Comparison of ENCODE assay signal across 8 mouse cellular contexts in genomic region chr8:71570291-71570954, GRCm38 (mm10). TPM values are rescaled to one million over a fixed set of nuclear protein-coding genes. Genes with fewer than 3 reads are reported as not detected.
DNase-seq lines count a peak whose midpoint lies in the region; ATAC-seq lines count a peak whose summit lies in the region.

No protein-coding gene starts in this region.

- H3K4me2 ChIP-seq in intestine, embryonic 16.5 days (ENCODE audit: low read depth, low read length), result peak overlapping the region; percentile 94

- H3K27ac ChIP-seq in embryonic facial prominence, embryonic 10.5 days (replicated peaks), result peak overlapping the region; percentile 79
- peak overlapping the region; percentile 76 for H3K27ac ChIP-seq in intestine, embryonic 16.5 days (ENCODE audit: low read length)

- H3K9me3 ChIP-seq in embryonic facial prominence, embryonic 10.5 days, result no peaks in the 10 kb centered on the region
- H3K9me3 ChIP-seq in intestine, embryonic 16.5 days (ENCODE audit: control insufficient read depth, low read length), result no peaks in the 10 kb centered on the region

- intact Hi-C loops in left cerebral cortex, postnatal 25 days (cut with DNase I), result no loop called here

- DNase-seq in adrenal gland, adult 18-20 months (ENCODE audit: low spot score in 2 of 2), result peak; percentile 84 to 85
- DNase-seq in embryonic facial prominence, embryonic 10.5 days (ENCODE audit: low spot score), result peak; percentile 94
- peak; percentile 60 to 87 for DNase-seq in gastrocnemius, postnatal 4 days (ENCODE audit: low spot score in 2 of 2)
- DNase-seq in left cerebral cortex, postnatal 25 days (ENCODE audit: low spot score in 2 of 2), result peak; percentile 96 to 99
- peak; percentile 93 for DNase-seq in mesoderm, embryonic 11.5 days (ENCODE audit: low read depth, low spot score)
- DNase-seq in right cerebral cortex, postnatal 36 days (ENCODE audit: low spot score in 2 of 2), result peak; percentile 97 to 98
- peak; percentile 96 for DNase-seq in yolk sac, embryonic 10.5 days (ENCODE audit: low spot score)

- peak; percentile 90 for ATAC-seq in intestine, embryonic 16.5 days

- H3K27me3 ChIP-seq in embryonic facial prominence, embryonic 10.5 days (replicated peaks; ENCODE audit: low read depth, poor library complexity, severe bottlenecking), result peaks cover 40% of the 10 kb centered on the region
- H3K27me3 ChIP-seq in intestine, embryonic 16.5 days (replicated peaks; ENCODE audit: control insufficient read depth, insufficient read depth, low read length), result no peaks in the 10 kb centered on the region

- WGBS in embryonic facial prominence, embryonic 10.5 days, result under 1% methylated on average over 41 of the region's 41 CpGs
- under 1% methylated on average over 41 of the region's 41 CpGs for WGBS in intestine, embryonic 16.5 days

- peaks cover 33% of the 10 kb centered on the region for H3K4me1 ChIP-seq in embryonic facial prominence, embryonic 10.5 days
- H3K4me1 ChIP-seq in intestine, embryonic 16.5 days (ENCODE audit: control insufficient read depth, insufficient read depth, low read length), result peaks cover 16% of the 10 kb centered on the region

- no peaks in the 10 kb centered on the region for H3K36me3 ChIP-seq in embryonic facial prominence, embryonic 10.5 days (replicated peaks)
- H3K36me3 ChIP-seq in intestine, embryonic 16.5 days (ENCODE audit: control insufficient read depth, insufficient read depth, low read length), result no peaks in the 10 kb centered on the region

- H3K9ac ChIP-seq in intestine, embryonic 16.5 days (ENCODE audit: low read depth, low read length), result peak overlapping the region; percentile 76

- H3K4me3 ChIP-seq in embryonic facial prominence, embryonic 10.5 days, result peak overlapping the region; percentile 71
- H3K4me3 ChIP-seq in intestine, embryonic 16.5 days (ENCODE audit: low read length), result peak overlapping the region; percentile 73

RNA-seq across cellular contexts. Expression of gene Slc27a1, which starts 1.7 kb away (rescaled TPM):
- 100 to 1,000 TPM; 141 to 234 TPM for total RNA-seq in adrenal gland, adult 18-20 months (2021)
- 21.8 and 30.7 TPM in 2 replicates for polyA plus RNA-seq in embryonic facial prominence, embryonic 10.5 days (2016; fragmentation: Nextera tagmentation; extraction: Ambion mirVana)
- 10 to 100 TPM; 51.7 to 52.8 TPM for total RNA-seq in gastrocnemius, postnatal 4 days (2021)
- 21.0 and 24.3 TPM in 2 replicates for polyA plus RNA-seq in intestine, embryonic 16.5 days (2015; fragmentation: Nextera tagmentation; extraction: Ambion mirVana)
- total RNA-seq in left cerebral cortex, postnatal 25 days (2021), result 10 to 100 TPM; 90.0 to 92.8 TPM

RNA-seq across cellular contexts. Expression of gene Nxnl1, which starts 4.0 kb away (rescaled TPM):
- total RNA-seq in adrenal gland, adult 18-20 months (2021), result 1 to 10 TPM in 1 of 2 experiments, under 1 TPM in 1; 0.64 to 1.0 TPM
- polyA plus RNA-seq in embryonic facial prominence, embryonic 10.5 days (2016; fragmentation: Nextera tagmentation; extraction: Ambion mirVana), result 0.15 TPM in 1 of 2 replicates, not detected in the other
- total RNA-seq in gastrocnemius, postnatal 4 days (2021), result under 1 TPM; 0.26 to 0.29 TPM
- polyA plus RNA-seq in intestine, embryonic 16.5 days (2015; fragmentation: Nextera tagmentation; extraction: Ambion mirVana), result 0.06 TPM in 1 of 2 replicates, not detected in the other
- total RNA-seq in left cerebral cortex, postnatal 25 days (2021), result under 1 TPM in 1 of 2 experiments, not detected in 1; 0.16 TPM

RNA-seq across cellular contexts. Expression of gene Tmem221, which starts 11.8 kb away (rescaled TPM):
- total RNA-seq in adrenal gland, adult 18-20 months (2021), result 1 to 10 TPM; 3.6 to 7.4 TPM
- polyA plus RNA-seq in embryonic facial prominence, embryonic 10.5 days (2016; fragmentation: Nextera tagmentation; extraction: Ambion mirVana), result 0.52 and 0.54 TPM in 2 replicates
- under 1 TPM in 1 of 2 experiments, not detected in 1; 0.21 TPM for total RNA-seq in gastrocnemius, postnatal 4 days (2021)
- polyA plus RNA-seq in intestine, embryonic 16.5 days (2015; fragmentation: Nextera tagmentation; extraction: Ambion mirVana), result 1.3 and 1.8 TPM in 2 replicates
- total RNA-seq in left cerebral cortex, postnatal 25 days (2021), result under 1 TPM in 1 of 2 experiments, not detected in 1; 0.21 TPM

RNA-seq across cellular contexts. Expression of gene Pgls, which starts 21.6 kb away (rescaled TPM):
- total RNA-seq in adrenal gland, adult 18-20 months (2021), result 100 to 1,000 TPM; 122 to 137 TPM
- 249 and 260 TPM in 2 replicates for polyA plus RNA-seq in embryonic facial prominence, embryonic 10.5 days (2016; fragmentation: Nextera tagmentation; extraction: Ambion mirVana)
- 10 to 100 TPM; 71.4 to 72.1 TPM for total RNA-seq in gastrocnemius, postnatal 4 days (2021)
- polyA plus RNA-seq in intestine, embryonic 16.5 days (2015; fragmentation: Nextera tagmentation; extraction: Ambion mirVana), result 244 and 252 TPM in 2 replicates
- 10 to 100 TPM; 35.1 to 38.7 TPM for total RNA-seq in left cerebral cortex, postnatal 25 days (2021)

RNA-seq across cellular contexts. Expression of gene Fam129c, which starts 27.0 kb away (rescaled TPM):
- total RNA-seq in adrenal gland, adult 18-20 months (2021), result 1 to 10 TPM; 2.9 to 3.5 TPM
- 4.8 and 5.0 TPM in 2 replicates for polyA plus RNA-seq in embryonic facial prominence, embryonic 10.5 days (2016; fragmentation: Nextera tagmentation; extraction: Ambion mirVana)
- total RNA-seq in gastrocnemius, postnatal 4 days (2021), result 1 to 10 TPM; 1.8 to 2.6 TPM
- 3.0 and 3.5 TPM in 2 replicates for polyA plus RNA-seq in intestine, embryonic 16.5 days (2015; fragmentation: Nextera tagmentation; extraction: Ambion mirVana)
- 1 to 10 TPM; 3.6 to 4.2 TPM for total RNA-seq in left cerebral cortex, postnatal 25 days (2021)

Comparison
In these comparisons a context has a peak if more than half of its experiments do, and no peak if none do; other contexts are left out.
1. Peak in every context shown above with its lines: DNase-seq, ATAC-seq, H3K4me3 ChIP-seq and H3K27ac ChIP-seq.